Mouse (Mus musculus) neural tube, embryonic 11.5 days (tissue): Measurements from ENCODE around the gene Ms4a3. TPM values are rescaled to one million over a fixed set of nuclear protein-coding genes. Genes with fewer than 3 reads are reported as not detected.

Source experiments
- ATAC-seq: fragments of 200-750 bp; cut with Nextera tagmentation; 2 replicates; pipeline ENCODE4 v1.8.0; 2017; ENCODE audit warnings: moderate number of reproducible peaks, mild to moderate bottlenecking, moderate TSS enrichment, moderate library complexity; ENCODE audit not compliant: insufficient read depth, low FRiP score, low TSS enrichment
- DNase-seq: peaks from one replicate; pipeline ENCODE4 v3.0.0-alpha.2; 2015; ENCODE audit warnings: low spot score
- H3K27ac ChIP-seq: fragments of 300-500 bp; sonication (generic); 2 replicates; pipeline ENCODE4 v1.5.1; 2014; ENCODE audit warnings: low read depth, mild to moderate bottlenecking, low read length
- H3K27me3 ChIP-seq: fragments of 300-500 bp; sonication (generic); 2 replicates; pipeline ENCODE4 v1.6.1; 2014; ENCODE audit warnings: mild to moderate bottlenecking, low read length, mixed read lengths; ENCODE audit not compliant: control insufficient read depth, insufficient read depth
- H3K36me3 ChIP-seq: fragments of 300-500 bp; sonication (generic); 2 replicates; pipeline ENCODE4 v1.6.1; 2014; ENCODE audit warnings: mild to moderate bottlenecking, low read length, moderate library complexity, mixed read lengths; ENCODE audit not compliant: control insufficient read depth, insufficient read depth
- H3K4me1 ChIP-seq: fragments of 300-500 bp; sonication (generic); 2 replicates; pipeline ENCODE4 v1.6.1; 2014; ENCODE audit warnings: low read length, mixed read lengths; ENCODE audit not compliant: control insufficient read depth, insufficient read depth
- H3K4me2 ChIP-seq: fragments of 300-500 bp; sonication (generic); 2 replicates; pipeline ENCODE4 v1.6.1; 2014; ENCODE audit warnings: low read depth, mild to moderate bottlenecking, moderate library complexity
- H3K4me3 ChIP-seq: fragments of 300-500 bp; sonication (generic); 2 replicates; pipeline ENCODE4 v1.5.1; 2014; ENCODE audit warnings: low read depth, low read length
- H3K9ac ChIP-seq: fragments of 300-500 bp; sonication (generic); 2 replicates; pipeline ENCODE4 v1.6.1; 2014; ENCODE audit warnings: mild to moderate bottlenecking, low read length
- H3K9me3 ChIP-seq: fragments of 300-500 bp; sonication (generic); 2 replicates; pipeline ENCODE4 v1.6.1; 2016; ENCODE audit warnings: low read length; ENCODE audit not compliant: control insufficient read depth
- WGBS: fragments of 180-500 bp; shearing (Covaris S2); extraction: QIAGEN DNeasy Blood & Tissue Kit; methylation state at CpG from one replicate; pipeline ENCODE4 v1.1.7; 2014; 5-methylcytosine and 5-hydroxymethylcytosine counted together
- polyA plus RNA-seq: library from polyadenylated mRNA; unstranded; fragments of >200 nt; fragmentation: Nextera tagmentation; extraction: Ambion mirVana; gene quantifications from 2 replicates; pipeline ENCODE4 v1.2.1, GENCODE M21; 2014

The Ms4a3 gene
- 0.32 TPM in 1 of 2 replicates, not detected in the other for polyA plus RNA-seq

- no peaks in the 10 kb centered on the region for H3K4me1 ChIP-seq
- ATAC-seq, result no peak
- H3K4me2 ChIP-seq, result no peak within 1 kb of the TSS
- H3K9ac ChIP-seq, result no peak within 1 kb of the TSS
- no peaks in the 10 kb centered on the region for H3K27me3 ChIP-seq
- H3K27ac ChIP-seq, result no peak within 1 kb of the TSS
- H3K36me3 ChIP-seq, result no peaks in the 10 kb centered on the region
- no peaks in the 10 kb centered on the region for H3K9me3 ChIP-seq
- no peak for DNase-seq
- 70% methylated on average over 1 of the region's 1 CpGs for WGBS
- no peak within 1 kb of the TSS for H3K4me3 ChIP-seq
Measured at GRCm38 (mm10) chr19:11640732-11641131, at the start of gene Ms4a3. Gene Ms4a3 (minus strand): TSS chr19:11640851.

DNA sequence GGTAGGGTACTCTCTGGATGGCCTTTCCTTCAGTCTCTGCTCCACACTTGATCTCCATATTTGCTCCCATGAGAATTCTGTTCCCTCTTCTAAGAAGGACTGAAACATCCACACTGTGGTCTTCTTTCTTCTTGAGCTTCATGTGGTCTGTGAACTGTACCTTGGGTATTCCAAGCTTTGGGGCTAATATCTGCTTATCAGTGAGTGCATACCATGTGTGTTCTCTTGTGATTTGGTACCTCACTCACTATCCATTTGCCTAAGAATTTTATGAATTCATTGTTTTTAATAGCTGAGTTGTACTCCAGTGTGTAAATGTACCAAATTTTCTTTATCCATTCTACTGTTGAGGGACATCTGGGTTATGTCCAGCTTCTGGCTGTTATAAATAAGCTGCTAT lies 20.9 kb upstream of the Ms4a3 start:
- Histone ChIP-seq H3K9me3 (no peaks in the 10 kb centered on the region), H3K36me3 (no peaks in the 10 kb centered on the region), H3K4me2 (no peak overlapping the region), H3K27ac (no peak overlapping the region), H3K27me3 (no peaks in the 10 kb centered on the region), H3K4me3 (no peak overlapping the region), H3K9ac (no peak overlapping the region), H3K4me1 (no peaks in the 10 kb centered on the region)
- ATAC-seq, result no peak
- DNase-seq, result no peak

- H3K4me2 ChIP-seq, result no peak within 1 kb of the TSS
- DNase-seq, result no peak
- no peak within 1 kb of the TSS for H3K27ac ChIP-seq
- no peak for ATAC-seq
- no peaks in the 10 kb centered on the region for H3K4me1 ChIP-seq
- no peaks in the 10 kb centered on the region for H3K27me3 ChIP-seq
- H3K36me3 ChIP-seq, result no peaks in the 10 kb centered on the region
- H3K9ac ChIP-seq, result no peak within 1 kb of the TSS
- H3K4me3 ChIP-seq, result no peak within 1 kb of the TSS
- no peaks in the 10 kb centered on the region for H3K9me3 ChIP-seq
- 87% methylated on average over 5 of the region's 5 CpGs for WGBS
Measured at GRCm38 (mm10) chr19:11660459-11660858, 19.8 kb upstream of the Ms4a3 start, which contains the start of gene Oosp2. Gene Oosp2 (minus strand): TSS chr19:11660559.

DNA sequence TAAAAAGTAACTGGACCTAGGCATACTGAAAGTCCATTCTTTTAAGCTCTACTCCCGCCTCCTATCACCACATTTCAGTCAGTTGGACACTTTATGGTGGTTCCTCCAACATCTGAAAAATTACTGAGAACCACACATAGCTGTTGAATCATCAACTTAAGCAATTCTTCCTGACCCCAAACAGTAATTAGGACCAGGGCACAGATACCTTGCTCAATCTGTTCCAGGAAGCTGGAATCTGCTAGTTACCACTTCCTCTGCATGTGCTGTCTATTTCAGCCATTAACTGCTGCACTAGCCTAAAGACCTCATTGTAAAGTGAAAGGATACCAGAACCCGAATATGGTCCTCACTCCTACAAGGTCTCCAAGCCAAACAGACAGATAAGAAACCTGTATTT lies 18.5 kb upstream of the Ms4a3 start:
- ATAC-seq (no peak), DNase-seq (no peak)
- no peaks in the 10 kb centered on the region for H3K4me1 ChIP-seq
- no peak overlapping the region for H3K4me2 ChIP-seq
- no peaks in the 10 kb centered on the region for H3K27me3 ChIP-seq
- no peak overlapping the region for H3K4me3 ChIP-seq
- WGBS, result 72% methylated on average over 2 of the region's 2 CpGs
- no peak overlapping the region for H3K27ac ChIP-seq
- H3K9ac ChIP-seq, result no peak overlapping the region
- H3K9me3 ChIP-seq, result no peaks in the 10 kb centered on the region
- no peaks in the 10 kb centered on the region for H3K36me3 ChIP-seq

GRCm38 (mm10) chr19:11649564-11649963 lies 8.9 kb upstream of the Ms4a3 start:
- no peak for ATAC-seq
- WGBS, result 84% methylated on average over 4 of the region's 4 CpGs
- no peaks in the 10 kb centered on the region for H3K4me1 ChIP-seq

DNA sequence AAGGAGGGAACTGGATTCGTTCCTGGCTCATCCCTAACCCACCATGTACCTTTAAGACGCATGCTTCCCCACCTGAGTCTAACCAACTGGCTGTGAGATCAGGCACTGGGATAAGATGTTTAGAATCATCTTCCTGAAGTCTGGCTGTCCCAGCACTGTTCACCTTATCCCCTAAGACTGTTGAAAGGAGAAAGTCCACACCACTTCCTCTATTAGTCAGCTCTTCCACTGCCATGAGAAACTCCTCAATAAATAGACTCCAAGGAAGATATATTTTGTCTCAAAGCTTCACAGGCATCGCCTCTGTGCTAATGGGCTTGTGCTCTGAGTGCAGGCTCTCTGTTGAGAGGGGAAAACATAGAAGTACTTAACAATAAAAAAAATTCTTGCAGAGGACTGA lies 5.5 kb upstream of the Ms4a3 start:
- DNase-seq (no peak), ATAC-seq (no peak)
- no peak overlapping the region for H3K27ac ChIP-seq
- H3K4me3 ChIP-seq, result no peak overlapping the region
- WGBS, result 80% methylated on average over 3 of the region's 3 CpGs
- no peaks in the 10 kb centered on the region for H3K4me1 ChIP-seq
- no peaks in the 10 kb centered on the region for H3K9me3 ChIP-seq
- no peak overlapping the region for H3K4me2 ChIP-seq
- H3K27me3 ChIP-seq, result no peaks in the 10 kb centered on the region
- no peak overlapping the region for H3K9ac ChIP-seq
- H3K36me3 ChIP-seq, result no peaks in the 10 kb centered on the region

More at GRCm38 (mm10) chr19:11649564-11649963, 8.9 kb upstream of the Ms4a3 start:
- Histone ChIP-seq H3K4me2 (no peak overlapping the region), H3K36me3 (no peaks in the 10 kb centered on the region), H3K9me3 (no peaks in the 10 kb centered on the region), H3K9ac (no peak overlapping the region), H3K27ac (no peak overlapping the region), H3K27me3 (no peaks in the 10 kb centered on the region), H3K4me3 (no peak overlapping the region)
- no peak for DNase-seq

DNA sequence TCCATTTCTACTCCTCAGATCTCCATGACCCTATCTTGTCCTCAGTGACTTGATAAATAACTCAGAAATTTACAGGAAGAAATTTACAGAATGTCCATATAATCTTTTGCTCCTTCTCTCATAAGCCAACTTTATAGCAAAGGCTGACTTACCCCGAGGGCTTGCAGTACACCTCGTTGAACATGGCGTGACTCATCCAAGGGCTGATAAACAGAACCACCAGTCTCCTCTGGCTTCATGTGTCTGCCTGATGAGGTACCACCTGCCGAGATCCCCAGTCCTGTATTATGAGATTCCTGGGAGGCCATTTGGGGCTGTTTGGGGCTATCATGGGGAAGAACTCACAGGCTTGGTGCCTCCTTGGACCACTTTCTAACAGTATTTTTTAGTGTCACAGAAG lies 1.6 kb downstream of the Ms4a3 start:
- no peaks in the 10 kb centered on the region for H3K36me3 ChIP-seq
- no peaks in the 10 kb centered on the region for H3K27me3 ChIP-seq
- WGBS, result 72% methylated on average over 4 of the region's 4 CpGs
- no peak overlapping the region for H3K27ac ChIP-seq
- no peak overlapping the region for H3K4me3 ChIP-seq
- no peak overlapping the region for H3K4me2 ChIP-seq
- no peaks in the 10 kb centered on the region for H3K9me3 ChIP-seq
- H3K9ac ChIP-seq, result no peak overlapping the region
- ATAC-seq (no peak), DNase-seq (no peak)
- H3K4me1 ChIP-seq, result no peaks in the 10 kb centered on the region

DNA sequence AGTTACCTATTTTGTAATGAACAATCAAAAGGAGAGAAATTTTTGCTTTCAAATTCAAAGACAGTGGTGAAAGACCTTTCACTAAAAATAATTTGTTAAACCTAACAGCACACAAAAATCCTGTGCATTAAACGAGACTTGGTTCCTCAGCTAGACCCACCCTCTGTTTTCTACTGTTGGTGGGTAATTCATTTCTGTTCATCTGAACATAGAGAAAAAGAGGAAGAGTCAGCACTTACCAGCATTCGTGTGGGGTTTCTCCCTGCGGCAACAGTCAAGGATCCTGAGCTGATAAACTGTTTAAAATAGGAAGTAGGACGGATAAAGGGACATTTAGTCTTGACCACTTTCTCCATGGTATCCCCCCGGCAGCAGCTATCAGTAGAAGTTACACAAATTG lies 5.1 kb downstream of the Ms4a3 start:
- no peak for DNase-seq
- Histone ChIP-seq H3K4me1 (no peaks in the 10 kb centered on the region), H3K9ac (no peak overlapping the region), H3K4me2 (no peak overlapping the region), H3K9me3 (no peaks in the 10 kb centered on the region), H3K27me3 (no peaks in the 10 kb centered on the region), H3K27ac (no peak overlapping the region), H3K4me3 (no peak overlapping the region), H3K36me3 (no peaks in the 10 kb centered on the region)
- no peak for ATAC-seq
- WGBS, result 81% methylated on average over 5 of the region's 5 CpGs

DNA sequence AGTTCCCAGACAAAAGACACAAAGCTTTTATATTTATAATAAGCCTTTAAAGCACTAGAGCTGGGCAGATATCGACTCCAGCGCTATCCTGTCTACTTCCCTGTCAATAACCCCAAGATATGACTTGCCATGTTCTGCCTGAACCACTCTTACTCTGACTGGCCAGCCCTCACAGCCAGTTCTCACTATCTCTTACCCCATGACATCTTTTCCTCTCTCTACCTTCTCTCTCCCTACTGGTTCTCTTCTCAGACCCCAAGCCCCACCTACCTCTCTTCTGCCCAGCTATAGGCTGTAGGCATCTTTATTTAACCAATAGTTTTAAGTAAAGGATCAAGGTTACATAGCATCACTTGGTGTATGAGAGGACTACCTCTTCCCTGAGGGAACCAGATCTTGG lies 6.3 kb downstream of the Ms4a3 start:
- H3K27ac ChIP-seq, result no peak overlapping the region
- DNase-seq (no peak), ATAC-seq (no peak)
- no peak overlapping the region for H3K4me3 ChIP-seq
- no peak overlapping the region for H3K4me2 ChIP-seq
- H3K4me1 ChIP-seq, result no peaks in the 10 kb centered on the region
- no peaks in the 10 kb centered on the region for H3K36me3 ChIP-seq
- no peak overlapping the region for H3K9ac ChIP-seq
- WGBS, result 82% methylated on average over 2 of the region's 2 CpGs
- no peaks in the 10 kb centered on the region for H3K9me3 ChIP-seq
- no peaks in the 10 kb centered on the region for H3K27me3 ChIP-seq
